Mouse (Mus musculus): Measurements from ENCODE around the gene Hes1.

DNA sequence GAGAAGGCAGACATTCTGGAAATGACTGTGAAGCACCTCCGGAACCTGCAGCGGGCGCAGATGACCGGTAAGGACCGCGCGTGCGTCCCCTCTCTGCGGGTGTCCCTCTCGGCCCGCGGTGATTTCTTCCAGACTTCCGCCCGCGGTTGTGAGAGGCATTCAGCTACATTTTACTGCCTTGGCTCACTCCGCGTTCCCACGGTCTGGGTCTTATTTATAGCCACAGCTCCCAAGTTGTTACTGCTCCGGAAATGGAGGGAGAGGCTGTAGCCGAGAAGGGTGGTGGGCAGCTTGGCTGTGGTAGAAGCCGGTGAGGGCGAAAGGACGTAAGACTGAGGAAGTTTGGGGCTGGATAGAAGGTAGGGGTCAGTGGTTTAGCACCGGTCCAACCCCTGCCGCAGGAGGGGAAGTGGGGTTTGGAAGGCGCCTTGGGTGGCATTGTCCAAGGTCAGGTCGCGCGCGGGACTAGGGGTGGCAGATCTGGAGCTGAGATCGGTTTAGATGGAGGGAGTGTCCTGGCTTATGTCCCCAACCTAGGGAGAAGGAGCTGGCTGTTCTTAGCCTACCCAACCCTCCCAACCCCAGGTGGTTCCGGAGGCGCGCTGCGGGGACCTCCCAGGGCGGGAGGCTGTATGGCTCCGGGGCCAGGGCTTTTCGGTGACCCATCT, 2.1 kb downstream of the Hes1 start:
- TF ChIP-seq TAL1 (IDR thresholded peaks at IDR 0.05; ENCODE audit: low read length), result no peak
- TF ChIP-seq GATA1 (IDR thresholded peaks at IDR 0.05; ENCODE audit: low read length), result no peak

Data from erythroblast, embryonic 14.5 days (primary cell).